Mouse (Mus musculus): ENCODE measurements around the gene D930007J09Rik. TPM values are rescaled to one million over a fixed set of nuclear protein-coding genes. Genes with fewer than 3 reads are reported as not detected.

The D930007J09Rik gene
- polyA plus RNA-seq, 1 experiment: 0.88 TPM

DNA sequence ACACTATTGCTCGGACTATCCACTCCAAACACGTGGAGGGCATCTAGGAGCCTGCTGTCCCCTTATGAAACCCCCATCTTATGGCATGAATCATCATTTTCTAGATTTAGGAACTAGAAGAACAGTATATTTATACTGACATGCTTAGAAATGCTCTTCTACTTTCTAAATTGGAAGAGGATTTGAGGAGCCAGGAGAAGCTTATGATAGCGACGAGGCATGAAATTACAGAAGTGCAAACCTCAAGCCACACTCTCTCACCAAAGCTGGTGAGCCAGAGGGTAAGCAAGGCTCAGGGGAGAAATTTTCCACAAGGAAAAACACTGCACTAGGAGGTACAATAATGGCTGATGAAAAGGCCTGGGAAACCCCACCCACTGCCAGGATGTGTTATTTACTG, 12.9 kb downstream of the D930007J09Rik start:
- Histone ChIP-seq H3K4me1 (ENCODE audit: control insufficient read depth, insufficient read depth, low read length) (peaks cover 3% of the 10 kb centered on the region; the same call in 1 of the 2 replicates), H3K27ac (ENCODE audit: insufficient read depth, low read length) (no peak overlapping the region), H3K4me3 (replicated peaks; ENCODE audit: insufficient read depth, low read depth, low read length) (no peak overlapping the region), H3K27me3 (ENCODE audit: control insufficient read depth, insufficient read depth, low read length) (no peaks in the 10 kb centered on the region)
- DNase-seq: no peak
- TF ChIP-seq CTCF (IDR thresholded peaks at IDR 0.05; ENCODE audit: borderline replicate concordance, insufficient read depth, low read depth, low read length): no peak
- no peak for TF ChIP-seq POLR2A (IDR thresholded peaks at IDR 0.05; ENCODE audit: borderline replicate concordance, insufficient read depth, low read length)
- 71% methylated on average over 4 of the region's 4 CpGs for WGBS

DNA sequence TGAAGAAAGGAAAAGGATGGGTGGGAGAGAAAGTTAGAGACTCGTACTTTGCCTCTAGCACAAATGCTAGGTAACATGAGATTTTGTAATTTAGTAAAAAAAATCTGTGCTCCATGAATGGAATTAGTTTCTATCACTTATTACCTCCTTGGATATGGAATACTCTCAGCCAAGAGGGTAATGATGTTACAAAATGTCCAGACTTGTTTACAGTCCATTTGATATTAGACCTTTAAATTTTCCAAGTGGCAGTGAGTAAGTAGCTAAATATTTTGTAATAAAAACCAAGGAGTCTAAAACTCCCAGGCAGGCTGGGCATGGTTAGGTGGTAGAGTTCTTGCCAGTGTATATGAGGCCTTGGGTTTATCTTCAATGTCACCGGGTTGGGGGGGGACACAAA, 15.1 kb downstream of the D930007J09Rik start:
- Histone ChIP-seq H3K27ac (ENCODE audit: insufficient read depth, low read length) (no peak overlapping the region), H3K27me3 (ENCODE audit: control insufficient read depth, insufficient read depth, low read length) (no peaks in the 10 kb centered on the region), H3K4me1 (ENCODE audit: control insufficient read depth, insufficient read depth, low read length) (no peaks in the 10 kb centered on the region), H3K4me3 (replicated peaks; ENCODE audit: insufficient read depth, low read depth, low read length) (no peak overlapping the region)
- no peak for DNase-seq
- no peak for TF ChIP-seq POLR2A (IDR thresholded peaks at IDR 0.05; ENCODE audit: borderline replicate concordance, insufficient read depth, low read length)
- no peak for TF ChIP-seq CTCF (IDR thresholded peaks at IDR 0.05; ENCODE audit: borderline replicate concordance, insufficient read depth, low read depth, low read length)
- WGBS: 73% methylated on average over 2 of the region's 2 CpGs

DNA sequence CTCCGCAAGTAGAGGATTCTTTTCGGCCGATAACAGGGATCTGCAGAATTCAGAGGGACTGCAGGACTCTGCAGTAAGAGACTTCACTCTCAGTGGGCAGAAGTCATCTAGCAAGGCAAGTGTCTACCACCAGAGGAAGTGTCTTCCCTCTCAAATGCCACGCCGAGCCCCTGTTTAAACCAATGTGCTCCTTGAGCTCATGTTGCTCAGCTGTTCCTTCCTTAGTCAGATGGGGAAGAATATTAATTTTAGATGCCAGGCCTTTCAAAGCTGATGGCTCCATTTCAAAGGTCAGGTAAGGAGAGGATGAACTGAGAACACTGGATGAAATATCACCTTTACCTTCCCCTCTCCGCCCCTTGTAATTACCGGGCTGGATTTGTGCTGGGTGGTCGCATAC, 18.8 kb downstream of the D930007J09Rik start, which contains the start of gene Mylk4:
TSS of gene Mylk4 (minus strand) at position 139 of the 400 bp plus-strand sequence.
- H3K4me1 ChIP-seq (ENCODE audit: control insufficient read depth, insufficient read depth, low read length): no peaks in the 10 kb centered on the region
- TF ChIP-seq CTCF (IDR thresholded peaks at IDR 0.05; ENCODE audit: borderline replicate concordance, insufficient read depth, low read depth, low read length) (no peak), POLR2A (IDR thresholded peaks at IDR 0.05; ENCODE audit: borderline replicate concordance, insufficient read depth, low read length) (no peak)
- H3K27me3 ChIP-seq (ENCODE audit: control insufficient read depth, insufficient read depth, low read length): no peaks in the 10 kb centered on the region
- no peak within 1 kb of the TSS for H3K4me3 ChIP-seq (replicated peaks; ENCODE audit: insufficient read depth, low read depth, low read length)
- no peak within 1 kb of the TSS for H3K27ac ChIP-seq (ENCODE audit: insufficient read depth, low read length)
- DNase-seq: no peak
- WGBS: 91% methylated on average over 8 of the region's 8 CpGs

DNA sequence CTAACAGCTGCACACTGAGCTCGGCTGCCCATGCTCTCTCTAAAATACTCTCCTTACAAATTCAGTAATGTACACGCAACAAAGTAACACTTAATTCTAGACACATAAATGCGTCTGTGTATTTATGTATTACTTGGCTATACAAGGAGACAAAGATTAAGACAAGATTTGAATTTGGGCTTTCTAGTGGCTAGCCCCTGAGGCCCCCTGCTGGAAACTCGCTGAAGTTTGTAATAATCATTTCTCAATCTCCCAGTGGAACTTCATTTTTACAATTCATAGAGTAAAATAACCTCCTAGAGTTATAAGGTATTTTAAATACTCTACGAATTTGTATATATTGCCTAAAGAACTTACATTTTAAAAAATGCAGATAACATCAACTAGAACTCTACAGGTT, 19.6 kb downstream of the D930007J09Rik start:
- H3K4me3 ChIP-seq (replicated peaks; ENCODE audit: insufficient read depth, low read depth, low read length): no peak overlapping the region
- no peaks in the 10 kb centered on the region for H3K4me1 ChIP-seq (ENCODE audit: control insufficient read depth, insufficient read depth, low read length)
- DNase-seq: no peak
- no peak overlapping the region for H3K27ac ChIP-seq (ENCODE audit: insufficient read depth, low read length)
- TF ChIP-seq POLR2A (IDR thresholded peaks at IDR 0.05; ENCODE audit: borderline replicate concordance, insufficient read depth, low read length) (no peak), CTCF (IDR thresholded peaks at IDR 0.05; ENCODE audit: borderline replicate concordance, insufficient read depth, low read depth, low read length) (no peak)
- no peaks in the 10 kb centered on the region for H3K27me3 ChIP-seq (ENCODE audit: control insufficient read depth, insufficient read depth, low read length)
- WGBS: 64% methylated on average over 5 of the region's 5 CpGs

DNA sequence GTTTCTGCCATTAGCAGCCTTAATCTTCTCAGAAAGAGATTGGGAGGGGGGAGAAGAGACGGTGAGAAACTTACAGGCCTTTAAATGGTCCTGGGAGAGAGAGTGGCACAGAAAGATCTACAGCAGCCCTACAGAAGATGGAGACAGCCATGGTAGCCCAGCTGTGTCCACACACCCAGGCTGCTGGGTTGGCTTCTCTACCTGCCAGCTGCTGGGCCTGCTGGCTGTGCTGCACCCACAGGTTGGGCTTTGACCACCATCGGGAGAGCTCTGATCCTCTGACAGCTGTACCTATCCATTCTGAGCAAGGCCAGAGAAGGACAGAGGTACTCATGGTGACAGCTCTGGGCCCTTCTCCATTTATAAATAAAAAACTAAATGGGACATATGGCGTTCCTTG, 23.8 kb downstream of the D930007J09Rik start:
- DNase-seq: no peak
- H3K27ac ChIP-seq (ENCODE audit: insufficient read depth, low read length): no peak overlapping the region
- WGBS: 64% methylated on average over 3 of the region's 3 CpGs
- H3K4me1 ChIP-seq (ENCODE audit: control insufficient read depth, insufficient read depth, low read length): no peaks in the 10 kb centered on the region
- H3K4me3 ChIP-seq (replicated peaks; ENCODE audit: insufficient read depth, low read depth, low read length): no peak overlapping the region
- no peaks in the 10 kb centered on the region for H3K27me3 ChIP-seq (ENCODE audit: control insufficient read depth, insufficient read depth, low read length)
- TF ChIP-seq POLR2A (IDR thresholded peaks at IDR 0.05; ENCODE audit: borderline replicate concordance, insufficient read depth, low read length) (no peak), CTCF (IDR thresholded peaks at IDR 0.05; ENCODE audit: borderline replicate concordance, insufficient read depth, low read depth, low read length) (no peak)

DNA sequence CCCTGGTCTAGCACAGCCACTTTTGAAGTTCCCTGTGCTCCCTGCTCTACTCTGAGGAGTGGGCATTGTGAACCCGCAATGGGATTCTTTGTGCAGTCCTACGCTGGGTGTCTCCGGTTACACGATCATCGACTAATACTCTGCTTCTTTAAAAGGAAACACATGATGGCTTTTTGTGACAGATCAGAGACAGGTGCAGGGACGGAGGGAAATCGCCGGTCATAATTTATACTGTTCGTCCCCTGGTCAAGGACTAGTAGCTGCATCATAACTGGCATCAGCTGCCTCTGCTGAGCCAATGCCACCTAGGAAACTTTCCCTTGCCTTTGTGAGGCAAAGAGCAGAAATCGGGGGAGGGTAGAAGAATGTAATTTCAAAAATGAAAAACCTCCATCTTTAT, 26.3 kb downstream of the D930007J09Rik start:
- WGBS: 83% methylated on average over 10 of the region's 10 CpGs
- no peak for DNase-seq
- TF ChIP-seq POLR2A (IDR thresholded peaks at IDR 0.05; ENCODE audit: borderline replicate concordance, insufficient read depth, low read length) (no peak), CTCF (IDR thresholded peaks at IDR 0.05; ENCODE audit: borderline replicate concordance, insufficient read depth, low read depth, low read length) (no peak)

DNA sequence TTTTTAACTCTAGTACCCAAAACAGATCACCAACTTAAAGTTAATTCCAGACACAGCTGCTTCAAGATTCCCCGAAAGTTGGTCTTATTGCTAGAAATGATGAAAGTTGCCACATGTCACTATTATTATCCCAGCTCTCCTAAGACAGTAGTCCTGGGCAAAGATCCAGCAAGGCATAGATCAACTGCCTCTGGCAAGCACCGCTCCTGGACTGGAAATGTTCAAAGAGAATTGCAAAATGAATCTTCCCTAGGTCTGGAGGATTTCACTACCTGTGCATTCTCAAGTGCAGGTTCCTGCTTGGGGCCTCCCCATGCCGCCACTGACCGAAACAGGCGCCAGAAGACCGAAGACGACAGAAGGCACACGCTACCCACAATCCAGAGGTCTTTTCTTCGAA, 26.8 kb downstream of the D930007J09Rik start:
- 71% methylated on average over 9 of the region's 9 CpGs for WGBS
- no peak for TF ChIP-seq CTCF (IDR thresholded peaks at IDR 0.05; ENCODE audit: borderline replicate concordance, insufficient read depth, low read depth, low read length)
- TF ChIP-seq POLR2A (IDR thresholded peaks at IDR 0.05; ENCODE audit: borderline replicate concordance, insufficient read depth, low read length): no peak
- DNase-seq: no peak

More for the DNA sequence above, 26.3 kb downstream of the D930007J09Rik start:
- no peak overlapping the region for H3K4me3 ChIP-seq (replicated peaks; ENCODE audit: insufficient read depth, low read depth, low read length)
- H3K4me1 ChIP-seq (ENCODE audit: control insufficient read depth, insufficient read depth, low read length): no peaks in the 10 kb centered on the region
- no peak overlapping the region for H3K27ac ChIP-seq (ENCODE audit: insufficient read depth, low read length)
- no peaks in the 10 kb centered on the region for H3K27me3 ChIP-seq (ENCODE audit: control insufficient read depth, insufficient read depth, low read length)

DNA sequence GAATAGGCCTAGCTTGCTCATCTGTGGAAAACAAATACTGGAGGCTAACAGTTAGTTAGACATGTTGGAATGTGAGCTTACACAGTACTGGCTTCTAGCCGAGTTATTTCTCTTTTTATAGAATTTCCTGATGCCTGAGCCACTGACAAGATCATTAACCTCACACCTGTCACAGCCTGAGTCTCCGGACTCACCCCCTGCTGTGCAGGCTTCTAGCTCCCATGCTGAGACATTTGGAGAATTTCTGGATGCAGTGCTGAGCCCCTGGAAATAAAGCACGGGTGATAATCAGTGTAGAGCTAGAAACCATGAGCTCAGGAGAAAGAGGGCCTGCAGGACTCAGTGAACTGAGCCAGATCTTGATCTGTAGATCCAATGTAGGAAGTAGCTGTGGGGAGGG, 32.7 kb downstream of the D930007J09Rik start:
- Histone ChIP-seq H3K4me1 (ENCODE audit: control insufficient read depth, insufficient read depth, low read length) (peaks cover 2% of the 10 kb centered on the region; the same call in 1 of the 2 replicates), H3K27me3 (ENCODE audit: control insufficient read depth, insufficient read depth, low read length) (no peaks in the 10 kb centered on the region; the same call in 1 of the 2 replicates), H3K27ac (ENCODE audit: insufficient read depth, low read length) (no peak overlapping the region), H3K4me3 (replicated peaks; ENCODE audit: insufficient read depth, low read depth, low read length) (no peak overlapping the region)
- no peak for TF ChIP-seq CTCF (IDR thresholded peaks at IDR 0.05; ENCODE audit: borderline replicate concordance, insufficient read depth, low read depth, low read length)
- no peak for TF ChIP-seq POLR2A (IDR thresholded peaks at IDR 0.05; ENCODE audit: borderline replicate concordance, insufficient read depth, low read length)
- peak in 1 of 2 experiments; percentile 2 for DNase-seq
- 7% methylated on average over 3 of the region's 3 CpGs for WGBS

More for the DNA sequence above, 26.8 kb downstream of the D930007J09Rik start:
- no peak overlapping the region for H3K27ac ChIP-seq (ENCODE audit: insufficient read depth, low read length)
- no peaks in the 10 kb centered on the region for H3K4me1 ChIP-seq (ENCODE audit: control insufficient read depth, insufficient read depth, low read length)
- H3K4me3 ChIP-seq (replicated peaks; ENCODE audit: insufficient read depth, low read depth, low read length): no peak overlapping the region
- H3K27me3 ChIP-seq (ENCODE audit: control insufficient read depth, insufficient read depth, low read length): no peaks in the 10 kb centered on the region

Data from cerebellum, adult 2 months (tissue).